Mouse (Mus musculus) fat pad, adult 2 months (tissue): ENCODE measurements around the gene Mbnl2.

Source experiments
- DNase-seq: peaks from one replicate; pipeline ENCODE4 v3.0.0-alpha.2; 2011; ENCODE audit warnings: low read depth, low spot score; ENCODE audit errors: extremely low read depth

Mbnl2 gene

DNA sequence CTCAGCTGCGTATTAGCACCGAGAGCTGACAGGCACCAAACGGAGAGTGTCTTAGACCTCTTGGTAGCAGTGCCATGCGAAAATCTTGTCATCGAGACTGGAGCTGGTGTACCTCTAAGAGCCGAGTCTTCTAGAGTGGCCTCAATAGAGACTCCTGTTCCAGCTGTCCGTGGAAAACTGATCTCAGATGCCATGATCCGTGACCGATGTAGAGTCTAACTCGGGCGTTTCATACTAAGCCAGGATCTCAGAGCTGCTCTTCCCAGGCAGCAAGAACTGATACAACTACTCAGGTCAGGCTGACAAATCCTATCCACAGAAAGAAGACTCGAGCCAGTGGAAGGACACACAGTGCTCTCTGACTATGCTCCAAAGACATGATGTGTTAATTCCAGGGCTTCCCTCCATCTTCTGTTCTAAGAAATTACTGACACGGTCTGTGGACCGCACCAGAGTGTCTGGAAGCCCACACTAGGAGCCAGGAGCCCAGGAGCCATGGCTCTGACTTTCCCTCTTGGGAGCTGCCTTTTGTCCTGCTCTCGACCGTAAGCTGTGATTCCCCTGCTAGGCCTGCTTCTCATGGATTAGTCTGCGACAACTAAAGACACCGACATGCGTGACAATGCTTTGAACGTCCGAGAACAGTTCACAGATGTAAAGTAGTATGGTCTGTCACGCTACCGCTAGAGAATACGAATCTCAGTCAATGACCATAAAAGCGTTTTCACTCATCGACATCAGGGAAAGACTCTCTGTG lies 106.1 kb downstream of the Mbnl2 start:
- no peak for DNase-seq

DNA sequence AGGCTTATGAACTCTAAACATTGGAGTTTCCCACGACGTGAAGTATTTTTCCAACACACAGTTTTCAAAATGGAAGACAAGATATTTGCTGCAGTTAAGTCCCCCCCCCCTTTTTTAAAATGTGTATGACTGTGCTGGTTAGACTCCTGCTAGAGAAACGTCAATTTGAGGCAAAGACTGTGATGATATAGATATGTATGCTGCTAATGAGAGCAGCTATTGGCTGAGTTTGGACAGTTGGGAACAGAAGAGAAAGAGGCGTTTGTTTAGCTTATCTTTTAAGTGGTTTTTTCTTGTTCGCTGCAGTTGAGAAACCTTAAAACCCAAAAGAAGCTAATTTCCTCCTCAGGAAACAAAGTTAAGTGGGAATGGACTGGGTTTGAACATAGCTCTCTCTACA lies 106.7 kb downstream of the Mbnl2 start:
- no peak for DNase-seq

DNA sequence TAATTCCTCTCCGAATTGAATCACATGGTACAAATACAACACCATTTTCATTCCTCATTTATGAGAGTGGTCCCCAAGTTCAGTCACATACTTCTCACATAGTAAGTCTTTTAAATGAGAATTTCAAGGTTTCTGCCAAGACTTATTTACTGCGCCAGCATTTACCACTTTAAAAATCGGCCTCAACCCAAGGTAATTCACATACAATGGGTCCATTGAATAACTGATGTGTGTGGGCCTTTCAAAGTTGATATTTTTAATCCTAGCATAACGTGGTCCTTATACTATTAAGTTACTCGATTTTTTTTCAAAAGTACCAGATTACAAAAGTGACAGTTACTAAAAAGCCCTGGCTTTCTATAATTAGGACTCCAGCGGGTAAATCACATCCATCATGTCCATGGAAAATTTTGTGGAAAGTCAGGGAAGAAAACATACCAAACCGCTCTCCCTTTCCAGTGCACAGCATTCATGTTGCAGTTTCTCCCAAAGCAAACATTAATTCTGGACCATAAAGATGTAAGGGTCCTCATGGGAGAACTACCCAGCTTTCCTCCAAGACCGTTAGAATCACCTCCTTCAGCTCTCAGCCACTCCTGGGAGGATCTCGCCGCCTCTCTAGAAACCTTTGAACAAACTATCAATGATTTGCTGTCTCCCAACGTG lies 107.8 kb downstream of the Mbnl2 start:
- no peak for DNase-seq

DNA sequence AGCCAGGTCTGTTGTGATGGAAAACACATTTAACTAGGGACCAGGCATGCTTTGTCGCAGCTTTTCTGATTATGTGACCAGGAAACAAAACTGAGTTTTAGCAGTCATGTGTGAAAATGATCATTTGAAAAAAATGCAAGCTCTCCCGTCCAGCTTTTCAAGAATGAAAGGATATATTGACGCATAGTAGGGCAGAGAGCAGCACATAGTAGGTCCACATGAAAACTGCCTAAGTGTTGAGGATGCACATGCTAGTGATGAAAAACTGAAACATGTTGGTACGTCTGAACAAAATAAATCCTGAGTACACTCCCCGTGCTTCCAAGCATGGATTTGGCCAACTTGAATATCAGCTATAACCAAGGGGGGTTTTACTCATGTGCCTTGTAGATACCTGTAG lies 109.1 kb downstream of the Mbnl2 start:
- DNase-seq = no peak

DNA sequence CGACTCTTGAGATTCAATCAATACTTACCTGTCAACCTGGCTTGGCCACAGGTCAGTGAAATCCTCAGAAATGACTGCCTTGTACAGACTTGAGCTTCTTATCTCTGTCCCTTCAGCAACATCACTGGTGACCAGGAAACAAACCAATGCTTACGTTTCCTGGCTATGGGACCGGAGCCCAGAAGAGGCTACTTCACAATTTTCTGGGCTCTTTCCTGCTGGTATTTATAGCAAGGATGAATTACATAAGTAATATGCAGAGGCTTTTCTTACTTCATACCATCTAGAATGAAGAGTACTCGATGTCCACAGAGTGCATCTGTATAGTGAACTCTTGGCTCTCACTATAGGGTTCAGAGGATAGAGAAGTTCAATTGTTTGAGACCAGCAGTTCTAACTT lies 111.8 kb downstream of the Mbnl2 start:
- no peak for DNase-seq

DNA sequence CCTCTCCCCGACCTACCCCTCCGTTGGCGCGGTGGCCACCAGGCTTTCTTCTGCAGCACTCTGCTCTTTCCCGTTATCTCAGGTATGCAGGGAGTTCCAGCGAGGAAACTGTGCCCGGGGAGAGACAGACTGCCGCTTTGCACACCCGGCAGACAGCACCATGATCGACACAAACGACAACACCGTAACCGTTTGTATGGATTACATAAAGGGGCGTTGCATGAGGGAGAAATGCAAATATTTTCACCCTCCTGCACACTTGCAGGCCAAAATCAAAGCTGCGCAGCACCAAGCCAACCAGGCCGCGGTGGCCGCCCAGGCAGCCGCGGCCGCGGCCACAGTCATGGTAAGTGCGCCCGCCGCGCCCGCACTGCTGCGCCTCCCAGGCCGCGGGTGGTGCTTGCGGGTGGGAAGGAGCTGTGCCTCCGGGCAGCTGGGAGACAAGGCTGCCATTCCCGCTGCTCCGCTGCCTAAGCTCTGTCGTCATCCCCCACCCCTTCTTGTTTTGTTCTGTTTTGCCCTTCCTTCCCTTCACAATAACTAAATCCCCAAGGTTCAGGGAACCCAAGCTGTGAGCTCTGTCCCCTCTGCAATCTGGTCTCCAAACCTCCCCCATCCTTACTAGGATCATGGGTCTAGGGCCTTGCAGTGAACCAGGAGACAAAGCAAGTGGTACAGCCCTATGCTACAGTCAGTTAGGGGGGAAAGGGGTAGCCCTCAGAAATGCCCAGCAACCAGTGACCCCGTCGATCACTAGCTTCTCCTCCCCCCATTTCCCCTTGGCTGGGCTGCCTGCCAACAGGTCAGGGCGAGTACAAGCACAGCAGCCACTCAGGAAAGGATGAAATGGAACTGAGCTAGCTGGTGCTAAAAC lies 113.6 kb downstream of the Mbnl2 start:
- DNase-seq = no peak

DNA sequence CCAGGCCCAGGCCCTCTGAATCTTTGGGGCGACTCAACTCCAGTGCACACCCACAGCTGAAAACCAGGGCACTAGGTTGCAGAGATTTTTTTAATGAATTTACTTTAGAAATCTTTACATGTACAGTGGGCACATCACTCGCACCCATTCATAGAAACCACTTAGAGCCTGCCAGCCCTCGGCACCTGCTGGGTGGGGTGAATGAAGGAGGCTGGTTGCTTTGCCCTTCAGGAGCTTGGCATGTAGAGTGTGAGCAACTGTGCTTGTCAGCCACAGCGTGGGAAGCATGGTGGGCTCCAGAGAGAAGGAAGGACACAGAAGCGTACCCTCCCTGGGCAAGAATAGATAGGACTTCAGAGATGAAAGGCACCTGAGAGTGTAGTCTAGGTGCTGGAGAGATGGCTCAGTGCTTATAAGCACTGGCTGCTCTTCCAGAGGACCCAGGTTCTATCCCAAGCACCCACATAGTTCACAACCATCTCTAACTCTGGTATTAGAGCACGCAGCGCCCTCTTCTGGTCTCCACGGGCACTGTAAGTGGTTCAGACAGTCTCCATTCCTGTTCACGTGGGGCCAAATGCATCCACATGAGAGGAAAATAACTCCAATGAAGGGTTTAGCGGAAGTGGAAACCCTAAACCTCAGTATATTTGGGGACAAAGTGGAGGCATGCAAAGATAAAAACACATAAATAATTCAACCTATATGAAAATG lies 114.9 kb downstream of the Mbnl2 start:
- DNase-seq = no peak

DNA sequence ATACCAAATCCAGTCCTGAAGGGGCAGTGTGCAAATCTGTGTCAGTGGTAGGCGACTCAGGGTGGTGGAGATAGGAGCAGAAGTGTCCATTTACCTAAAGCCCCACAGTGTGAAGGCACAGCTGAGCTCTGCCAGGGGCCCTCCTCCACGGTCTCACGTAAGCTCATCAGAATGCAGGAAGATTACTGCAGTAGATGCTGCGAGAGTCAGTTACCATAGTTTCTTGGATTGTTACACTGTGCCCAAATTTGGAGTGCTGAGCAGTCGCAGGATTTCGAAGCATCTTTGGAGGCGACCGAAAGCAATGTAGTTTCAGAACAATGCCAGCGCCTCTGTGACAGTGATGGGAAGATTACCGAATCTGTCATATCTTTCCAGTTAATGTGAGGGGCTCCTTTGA lies 116.2 kb downstream of the Mbnl2 start:
- no peak for DNase-seq

DNA sequence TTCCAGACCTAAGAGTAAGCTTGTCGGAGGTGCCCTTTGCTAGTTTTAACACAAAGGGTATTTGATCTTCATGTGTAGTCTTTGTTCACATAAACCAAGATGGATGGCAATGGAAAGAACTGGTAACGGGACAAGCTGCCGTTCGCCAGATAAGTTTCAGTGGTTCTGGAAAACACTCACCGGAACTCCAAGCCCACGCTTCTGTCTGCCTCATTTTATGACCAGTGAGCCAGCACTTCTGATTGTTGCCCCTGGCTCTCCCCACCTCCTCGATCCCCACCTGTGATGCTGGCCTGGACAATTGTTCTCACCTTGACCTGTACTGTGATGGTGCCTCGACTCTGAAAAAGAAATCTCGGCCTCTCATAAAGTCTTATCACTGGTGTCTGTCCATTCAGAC lies 117.0 kb downstream of the Mbnl2 start:
- no peak for DNase-seq

DNA sequence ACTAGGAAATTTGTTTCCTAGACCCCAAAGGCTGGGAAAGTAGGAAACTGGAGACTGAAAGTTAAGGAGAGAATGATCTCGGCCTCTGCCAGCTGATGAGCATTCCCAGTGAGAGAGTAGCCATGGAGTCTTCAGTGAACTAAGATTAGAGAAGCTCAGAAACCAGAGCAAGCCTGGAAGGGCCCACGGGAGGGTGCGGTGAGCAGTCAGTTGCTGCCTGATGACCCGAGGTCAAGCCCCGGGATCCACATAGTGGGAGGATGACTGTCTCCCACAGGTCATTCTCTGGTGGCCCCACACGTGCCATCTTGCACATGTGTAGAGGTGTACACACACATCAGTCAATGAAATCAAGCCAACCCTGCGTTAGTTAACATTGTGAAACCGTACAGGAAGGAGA lies 118.0 kb downstream of the Mbnl2 start:
- no peak for DNase-seq

DNA sequence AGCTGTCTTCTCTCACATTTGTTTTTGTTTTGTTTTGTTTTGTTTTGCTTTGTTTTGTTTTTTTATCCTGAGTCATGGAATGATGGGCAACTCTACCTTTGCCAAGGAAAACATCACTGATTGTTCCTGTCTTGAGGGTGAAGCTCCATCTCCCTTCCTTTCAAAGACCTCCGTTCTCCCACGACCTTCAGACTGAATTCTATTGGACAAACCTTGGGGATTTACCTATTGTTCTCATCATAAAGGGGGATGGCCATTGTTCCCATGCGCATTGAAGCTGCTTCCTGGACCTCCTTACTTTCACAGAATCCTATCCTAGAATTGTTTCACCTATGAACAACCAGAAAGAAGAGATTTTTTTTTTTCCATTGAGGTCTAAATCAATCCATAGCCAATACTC lies 118.7 kb downstream of the Mbnl2 start:
- DNase-seq = no peak

DNA sequence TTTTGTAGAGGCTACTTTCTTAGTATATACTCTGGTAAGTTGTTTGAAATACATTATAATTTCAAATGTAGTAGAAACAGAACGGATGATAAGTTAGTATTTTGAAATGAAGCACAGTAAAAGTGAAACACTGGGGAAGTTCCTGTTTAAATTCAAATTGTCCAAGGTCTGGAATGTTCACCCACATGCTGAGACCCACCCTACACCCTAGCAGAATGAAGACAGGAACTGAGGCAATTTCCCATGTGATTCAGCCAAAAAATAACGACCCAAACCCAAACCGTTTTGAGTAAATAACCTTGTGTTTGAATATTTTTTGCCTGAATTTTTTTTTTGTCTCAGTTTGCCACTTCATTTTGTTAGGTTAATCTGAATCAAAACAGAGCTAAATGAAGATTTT lies 119.4 kb downstream of the Mbnl2 start:
- DNase-seq = no peak

DNA sequence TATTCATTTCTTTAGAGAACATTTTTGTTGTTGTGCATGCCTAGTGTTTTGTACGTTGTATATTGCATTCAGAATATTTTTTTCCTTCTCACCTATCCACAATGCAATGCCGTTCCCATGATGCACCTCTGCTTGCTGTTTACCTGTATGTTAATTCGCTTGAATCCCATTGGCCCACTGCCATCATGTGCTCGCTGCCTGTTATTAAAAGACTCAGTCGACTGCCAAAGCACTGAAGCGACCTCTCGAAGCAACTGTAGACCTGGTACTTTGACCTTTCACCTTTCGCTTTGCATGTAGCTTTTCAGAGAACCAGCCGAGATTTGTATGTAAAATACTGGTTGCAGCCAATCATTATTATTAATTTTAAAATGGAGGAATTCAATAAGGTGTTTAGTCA lies 120.0 kb downstream of the Mbnl2 start:
- no peak for DNase-seq

DNA sequence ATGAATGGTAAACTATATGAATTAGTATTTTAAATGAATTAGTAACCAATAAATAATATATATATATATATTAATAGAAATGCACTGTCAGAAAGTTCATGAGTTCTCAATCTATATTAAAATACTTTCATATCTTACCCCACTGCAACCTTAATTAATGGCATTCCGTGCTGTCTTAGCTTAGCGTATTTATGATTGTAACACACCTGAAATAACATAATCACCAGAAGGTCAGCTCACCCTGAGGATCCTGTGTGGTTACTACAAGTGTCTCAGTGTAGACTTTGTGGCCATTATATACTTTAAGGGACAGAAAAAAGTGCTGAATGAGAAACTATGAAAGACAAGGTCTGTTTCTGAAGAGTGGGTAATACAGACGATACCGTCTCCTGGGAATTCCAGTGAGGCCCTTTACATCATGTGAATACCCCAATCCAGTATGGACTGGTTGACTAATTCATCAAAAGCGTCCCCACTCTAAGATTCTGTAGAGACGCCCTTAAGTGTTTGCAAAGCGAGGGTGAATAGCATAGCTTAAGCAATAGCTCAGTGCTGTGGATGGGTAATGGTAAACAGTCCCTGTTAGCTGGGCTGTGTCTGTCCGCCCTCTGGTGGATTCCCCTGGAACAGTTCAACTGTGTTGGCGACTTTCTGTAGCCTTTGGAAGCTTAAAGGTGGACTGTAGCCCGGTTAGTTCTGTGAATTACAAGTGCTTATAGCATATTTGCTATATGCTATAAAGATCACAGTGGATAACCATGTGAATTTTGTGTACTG lies 122.6 kb downstream of the Mbnl2 start:
- DNase-seq = no peak

DNA sequence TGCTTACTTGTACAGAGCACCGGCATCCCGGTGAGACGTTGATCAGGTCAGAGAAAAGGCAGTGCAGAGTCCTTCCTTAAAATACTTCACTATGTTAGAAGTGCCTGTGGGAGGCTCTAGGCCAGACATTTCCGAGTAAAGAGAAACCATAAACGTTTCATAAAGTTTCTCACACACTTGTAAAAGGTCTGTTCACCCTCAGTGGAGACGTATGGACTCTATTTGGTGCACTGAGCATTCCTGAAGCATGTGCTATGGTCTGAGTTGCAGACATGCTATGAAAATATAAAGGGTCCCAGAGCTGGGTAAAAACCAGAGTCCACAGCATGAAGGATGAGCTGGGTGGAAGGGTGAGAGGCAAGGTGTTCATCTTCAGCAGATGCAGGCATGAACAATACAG lies 124.1 kb downstream of the Mbnl2 start:
- no peak for DNase-seq

DNA sequence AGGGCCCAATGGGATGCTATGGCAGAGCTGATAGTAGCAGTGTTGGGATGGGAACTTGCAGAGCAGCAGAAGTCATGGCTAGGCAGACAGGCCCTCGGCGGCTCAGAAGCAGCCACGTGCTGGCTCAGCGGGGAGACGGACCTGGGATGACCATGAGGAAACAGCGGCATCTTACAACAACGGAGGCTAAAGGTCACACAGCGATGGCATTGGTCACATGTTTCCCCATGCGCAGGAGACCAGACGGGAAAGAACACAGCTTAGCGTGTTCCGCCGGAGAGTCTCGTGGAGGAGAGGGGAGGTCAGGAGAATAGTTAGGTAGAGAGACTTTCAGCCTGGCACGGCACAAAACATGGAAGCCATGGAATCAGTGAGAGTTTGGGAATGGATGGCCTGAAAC lies 125.7 kb downstream of the Mbnl2 start:
- no peak for DNase-seq

DNA sequence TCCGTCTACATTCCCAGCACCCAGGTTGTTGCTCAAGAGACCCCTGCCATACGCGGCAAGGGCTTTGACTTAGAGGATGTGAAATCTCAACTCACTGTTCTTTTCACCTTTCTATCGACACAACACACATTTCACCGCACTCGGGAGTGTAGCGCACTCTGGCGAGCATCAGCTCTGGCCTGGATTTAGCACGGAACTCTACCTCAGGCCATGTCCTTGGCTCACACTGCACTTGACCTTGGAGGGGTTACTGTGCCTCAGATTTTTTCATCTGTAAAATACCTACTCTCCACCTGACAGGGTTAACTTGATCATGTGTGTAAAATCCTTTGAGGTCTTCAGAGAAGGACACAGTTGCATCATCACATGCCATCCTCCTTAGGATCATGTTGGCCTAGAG lies 127.2 kb downstream of the Mbnl2 start:
- DNase-seq = no peak

DNA sequence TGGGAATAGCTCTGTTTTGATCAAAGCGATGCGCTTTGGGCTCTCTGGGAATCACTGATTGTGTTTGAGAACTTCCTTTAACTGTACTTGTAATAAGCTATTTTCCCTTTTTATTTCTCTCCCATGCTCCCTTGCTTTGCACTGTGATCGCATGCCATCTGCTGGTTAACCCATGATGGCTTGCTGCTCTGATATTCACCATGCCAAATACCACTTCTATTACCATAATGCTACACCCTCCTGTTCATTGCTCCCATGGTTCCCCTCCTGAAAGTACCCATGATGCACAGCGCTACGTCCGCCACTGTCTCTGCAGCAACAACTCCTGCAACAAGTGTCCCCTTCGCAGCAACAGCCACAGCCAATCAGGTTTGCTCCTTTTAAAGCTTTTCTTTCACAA lies 128.9 kb downstream of the Mbnl2 start:
- DNase-seq = no peak

DNA sequence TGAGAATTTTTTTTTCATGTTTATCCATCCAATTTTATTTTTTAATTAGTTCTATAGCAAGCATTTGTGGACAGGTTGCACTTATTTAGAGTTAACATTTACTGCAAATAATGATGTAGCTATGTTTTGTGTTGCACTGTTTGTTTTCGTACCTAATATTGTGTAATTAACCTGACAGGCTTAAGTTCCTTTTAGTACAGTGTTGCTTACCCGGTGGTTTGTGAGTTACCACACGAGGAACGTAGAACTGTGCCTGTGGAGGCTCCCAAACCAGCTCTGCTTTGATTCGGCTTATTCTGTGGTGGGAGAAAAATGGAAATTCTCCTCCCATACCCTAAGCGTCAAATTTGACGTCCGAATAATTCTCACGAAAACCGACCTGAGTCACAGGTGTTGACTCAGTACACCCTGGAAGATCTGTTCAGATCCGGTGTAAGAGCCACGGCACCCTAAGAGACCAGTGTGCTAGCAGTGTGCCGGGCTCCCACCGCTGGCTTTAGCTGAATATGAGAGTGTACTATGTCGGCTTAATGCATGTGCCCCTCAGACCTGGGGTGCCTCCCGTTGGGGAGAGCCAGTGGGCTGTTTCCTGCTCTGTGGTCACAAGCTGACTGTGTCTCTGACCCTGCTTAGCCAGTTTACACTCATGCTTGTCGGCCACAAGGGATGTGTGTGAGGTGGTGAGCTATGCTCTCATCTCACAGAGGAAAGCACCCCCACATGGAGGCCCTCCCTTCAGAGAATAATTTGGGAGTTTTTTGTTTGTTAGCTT lies 129.5 kb downstream of the Mbnl2 start:
- no peak for DNase-seq

DNA sequence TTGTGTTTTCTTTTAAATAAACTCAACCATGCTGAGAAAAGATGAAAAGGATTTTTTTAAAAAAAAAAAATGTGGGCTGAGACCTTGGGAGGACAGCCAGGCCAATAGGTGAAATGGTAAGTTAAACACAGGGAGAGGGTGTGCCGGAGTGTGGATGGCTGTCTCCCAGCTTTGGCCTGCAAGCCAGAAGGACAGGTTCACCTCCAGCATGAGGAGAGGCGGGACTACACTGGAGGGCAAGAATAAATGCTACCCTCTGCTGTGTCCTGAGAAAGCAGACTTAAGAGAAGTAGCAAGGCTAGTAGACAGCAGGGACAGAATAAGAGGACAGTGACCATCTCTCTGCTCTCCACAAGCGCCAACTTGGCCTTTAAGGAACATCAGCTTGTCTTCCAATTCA lies 130.1 kb downstream of the Mbnl2 start:
- no peak for DNase-seq
